Mouse (Mus musculus) kidney, postnatal 0 days (tissue): ENCODE results near the gene Sema4b. TPM values are rescaled to one million over a fixed set of nuclear protein-coding genes. Genes with fewer than 3 reads are reported as not detected.
A peak's percentile ranks its signal among the peaks of the same experiment; 100 is the strongest.

ENCODE experiments used
- ATAC-seq: fragments of 200-750 bp; cut with Nextera tagmentation; replicated peaks from 2 replicates; pipeline ENCODE4 v1.8.0; 2017; ENCODE audit warnings: low read depth, moderate number of reproducible peaks, moderate TSS enrichment, moderate library complexity; ENCODE audit not compliant: low FRiP score
- DNase-seq: peaks from one replicate; pipeline ENCODE4 v3.0.0-alpha.2; 2016; ENCODE audit warnings: low spot score
- H3K27ac ChIP-seq: fragments of 300-500 bp; sonication (generic); 2 replicates; pipeline ENCODE4 v1.5.1; 2014; ENCODE audit warnings: mild to moderate bottlenecking
- H3K27me3 ChIP-seq: fragments of 300-500 bp; sonication (generic); 2 replicates; pipeline ENCODE4 v1.6.1; 2014; ENCODE audit warnings: low read length, mixed read lengths; ENCODE audit not compliant: insufficient read depth
- H3K36me3 ChIP-seq: fragments of 300-500 bp; sonication (generic); 2 replicates; pipeline ENCODE4 v1.6.1; 2014; ENCODE audit warnings: low read length, mixed read lengths; ENCODE audit not compliant: insufficient read depth
- H3K4me1 ChIP-seq: fragments of 300-500 bp; sonication (generic); replicated peaks from 2 replicates; pipeline ENCODE4 v1.6.1; 2014; ENCODE audit warnings: antibody characterized with exemption, low read length, mixed read lengths; ENCODE audit not compliant: insufficient read depth
- H3K4me2 ChIP-seq: fragments of 300-500 bp; sonication (generic); 2 replicates; pipeline ENCODE4 v1.6.1; 2014; ENCODE audit warnings: mild to moderate bottlenecking, low read length, moderate library complexity, mixed read lengths
- H3K4me3 ChIP-seq: fragments of 300-500 bp; sonication (generic); replicated peaks from 2 replicates; pipeline ENCODE4 v1.5.1; 2014; ENCODE audit warnings: low read depth, low read length
- H3K9ac ChIP-seq: fragments of 300-500 bp; sonication (generic); 2 replicates; pipeline ENCODE4 v1.6.1; 2014; ENCODE audit warnings: low read depth, low read length
- H3K9me3 ChIP-seq: fragments of 300-500 bp; sonication (generic); replicated peaks from 2 replicates; pipeline ENCODE4 v1.6.1; 2016; ENCODE audit warnings: low read length, inconsistent platforms, mixed read lengths
- CTCF ChIP-seq: IDR thresholded peaks from 2 replicates; pipeline ENCODE4 v1.5.1; 2016; ENCODE audit warnings: antibody characterized with exemption, low read depth, mild to moderate bottlenecking, moderate library complexity
- WGBS: fragments of 180-500 bp; shearing (Covaris S2); extraction: QIAGEN DNeasy Blood & Tissue Kit; methylation state at CpG from one replicate; pipeline ENCODE4 v1.1.7; 2014; 5-methylcytosine and 5-hydroxymethylcytosine counted together
- polyA plus RNA-seq: library from polyadenylated mRNA; unstranded; fragments of >200 nt; fragmentation: Nextera tagmentation; extraction: Ambion mirVana; gene quantifications from 2 replicates; pipeline ENCODE4 v1.2.1, GENCODE M21; 2015

Gene Sema4b
- polyA plus RNA-seq, 1 experiment from 2014 or later: 21.2 TPM

GRCm38 (mm10) chr7:80180202-80180601, 6.4 kb upstream of the Sema4b start:
- H3K4me1 ChIP-seq: peaks cover 7% of the 10 kb centered on the region; the same call in 1 of the 2 replicates
- no peak overlapping the region for H3K4me2 ChIP-seq
- ATAC-seq (no peak), DNase-seq (no peak)
- no peaks in the 10 kb centered on the region for H3K9me3 ChIP-seq
- H3K36me3 ChIP-seq: no peaks in the 10 kb centered on the region
- H3K9ac ChIP-seq: no peak overlapping the region
- no peak overlapping the region for H3K4me3 ChIP-seq
- H3K27me3 ChIP-seq: no peaks in the 10 kb centered on the region
- no peak overlapping the region for H3K27ac ChIP-seq
- no peak for TF ChIP-seq CTCF
- WGBS: 76% methylated on average over 3 of the region's 3 CpGs

GRCm38 (mm10) chr7:80181078-80181477, 5.6 kb upstream of the Sema4b start:
- ATAC-seq: no peak
- H3K36me3 ChIP-seq: no peaks in the 10 kb centered on the region
- no peak overlapping the region for H3K9ac ChIP-seq
- TF ChIP-seq CTCF: no peak
- no peak overlapping the region for H3K4me2 ChIP-seq
- H3K27ac ChIP-seq: 0 out of 2 replicates have a peak overlapping the region, but pooled peaks have one; percentile 3
- DNase-seq: no peak
- WGBS: 62% methylated on average over 2 of the region's 2 CpGs
- no peaks in the 10 kb centered on the region for H3K9me3 ChIP-seq
- peaks cover 9% of the 10 kb centered on the region for H3K4me1 ChIP-seq
- H3K27me3 ChIP-seq: no peaks in the 10 kb centered on the region
- H3K4me3 ChIP-seq: no peak overlapping the region

- H3K36me3 ChIP-seq: no peaks in the 10 kb centered on the region
- TF ChIP-seq CTCF: no peak
- H3K4me2 ChIP-seq: no peak overlapping the region
- peaks cover 15% of the 10 kb centered on the region for H3K4me1 ChIP-seq
- no peak overlapping the region for H3K4me3 ChIP-seq
- H3K9ac ChIP-seq: no peak overlapping the region
- no peak overlapping the region for H3K27ac ChIP-seq
- no peak for ATAC-seq
- no peak for DNase-seq
- H3K27me3 ChIP-seq: no peaks in the 10 kb centered on the region
- no peaks in the 10 kb centered on the region for H3K9me3 ChIP-seq
These were observed 4.5 kb upstream of the Sema4b start for GRCm38 (mm10) chr7:80182139-80182538.

- no peaks in the 10 kb centered on the region for H3K36me3 ChIP-seq
- ATAC-seq (no peak), DNase-seq (no peak)
- no peak overlapping the region for H3K9ac ChIP-seq
- H3K4me3 ChIP-seq: no peak overlapping the region
- no peak overlapping the region for H3K27ac ChIP-seq
- H3K27me3 ChIP-seq: no peaks in the 10 kb centered on the region
- WGBS: 100% methylated on average over 1 of the region's 1 CpGs
- TF ChIP-seq CTCF: no peak
- no peak overlapping the region for H3K4me2 ChIP-seq
- H3K9me3 ChIP-seq: no peaks in the 10 kb centered on the region
- H3K4me1 ChIP-seq: peaks cover 17% of the 10 kb centered on the region
These were observed 3.2 kb upstream of the Sema4b start for GRCm38 (mm10) chr7:80183466-80183865.

- WGBS: 45% methylated on average over 5 of the region's 5 CpGs
- no peaks in the 10 kb centered on the region for H3K36me3 ChIP-seq
- H3K4me3 ChIP-seq: no peak overlapping the region
- H3K4me1 ChIP-seq: peaks cover 22% of the 10 kb centered on the region
- ATAC-seq: no peak
- no peak for DNase-seq
- no peaks in the 10 kb centered on the region for H3K27me3 ChIP-seq
- no peak for TF ChIP-seq CTCF
- no peaks in the 10 kb centered on the region for H3K9me3 ChIP-seq
- no peak overlapping the region for H3K4me2 ChIP-seq
- H3K27ac ChIP-seq: 0 out of 2 replicates have a peak overlapping the region, but pooled peaks have one; percentile 25
- no peak overlapping the region for H3K9ac ChIP-seq
These were observed 2.7 kb upstream of the Sema4b start for GRCm38 (mm10) chr7:80183969-80184368.

- no peak for ATAC-seq
- H3K36me3 ChIP-seq: no peaks in the 10 kb centered on the region
- no peak for TF ChIP-seq CTCF
- H3K4me2 ChIP-seq: no peak overlapping the region
- no peak for DNase-seq
- peaks cover 22% of the 10 kb centered on the region for H3K4me1 ChIP-seq
- H3K9me3 ChIP-seq: no peaks in the 10 kb centered on the region
- H3K9ac ChIP-seq: no peak overlapping the region
- H3K4me3 ChIP-seq: no peak overlapping the region
- 24% methylated on average over 4 of the region's 4 CpGs for WGBS
- H3K27ac ChIP-seq: peak overlapping the region; percentile 92
- no peaks in the 10 kb centered on the region for H3K27me3 ChIP-seq
These were observed 2.1 kb upstream of the Sema4b start for GRCm38 (mm10) chr7:80184551-80184950.

GRCm38 (mm10) chr7:80184968-80185367, 1.7 kb upstream of the Sema4b start:
- peak overlapping the region; percentile 92 for H3K27ac ChIP-seq
- no peak for DNase-seq
- H3K9me3 ChIP-seq: no peaks in the 10 kb centered on the region
- H3K4me3 ChIP-seq: no peak overlapping the region
- peaks cover 22% of the 10 kb centered on the region for H3K4me1 ChIP-seq
- H3K27me3 ChIP-seq: no peaks in the 10 kb centered on the region
- no peak overlapping the region for H3K9ac ChIP-seq
- H3K4me2 ChIP-seq: no peak overlapping the region
- no peaks in the 10 kb centered on the region for H3K36me3 ChIP-seq
- TF ChIP-seq CTCF: no peak
- 50% methylated on average over 6 of the region's 6 CpGs for WGBS
- no peak for ATAC-seq
